In genomic region chr13:67723848-67724479, GRCm38 (mm10) we compare ENCODE assay signal across 7 mouse cellular contexts. TPM values are rescaled to one million over a fixed set of nuclear protein-coding genes. Genes with fewer than 3 reads are reported as not detected.
DNase-seq lines count a peak whose midpoint lies in the region; ATAC-seq and TF ChIP-seq lines count a peak whose summit lies in the region.

No protein-coding gene starts in this region.

- H3K9me3 ChIP-seq in embryonic facial prominence, embryonic 10.5 days = no peaks in the 10 kb centered on the region
- H3K9me3 ChIP-seq in intestine, postnatal 0 days (ENCODE audit: control insufficient read depth) = no peaks in the 10 kb centered on the region
- no peaks in the 10 kb centered on the region for H3K9me3 ChIP-seq in midbrain, embryonic 12.5 days

- H3K27me3 ChIP-seq in embryonic facial prominence, embryonic 10.5 days (replicated peaks; ENCODE audit: low read depth, poor library complexity, severe bottlenecking) = no peaks in the 10 kb centered on the region
- no peaks in the 10 kb centered on the region for H3K27me3 ChIP-seq in intestine, postnatal 0 days (replicated peaks; ENCODE audit: control insufficient read depth, insufficient read depth, low read length)
- H3K27me3 ChIP-seq in midbrain, embryonic 12.5 days = no peaks in the 10 kb centered on the region
- no peaks in the 10 kb centered on the region for H3K27me3 ChIP-seq in small intestine, adult 2 months (ENCODE audit: control insufficient read depth, insufficient read depth, low read length)

- peak overlapping the region; percentile 83 for H3K4me2 ChIP-seq in intestine, postnatal 0 days (replicated peaks; ENCODE audit: low read depth)
- peak overlapping the region; percentile 64 for H3K4me2 ChIP-seq in midbrain, embryonic 12.5 days (replicated peaks)

- no peaks in the 10 kb centered on the region for H3K36me3 ChIP-seq in embryonic facial prominence, embryonic 10.5 days (replicated peaks)
- H3K36me3 ChIP-seq in intestine, postnatal 0 days (ENCODE audit: control insufficient read depth, insufficient read depth) = no peaks in the 10 kb centered on the region
- no peaks in the 10 kb centered on the region for H3K36me3 ChIP-seq in midbrain, embryonic 12.5 days
- no peaks in the 10 kb centered on the region for H3K36me3 ChIP-seq in small intestine, adult 2 months (ENCODE audit: control insufficient read depth, insufficient read depth, low read length)

- 0 out of 2 replicates have a peak, but pooled peaks have one; percentile 20 for TF ChIP-seq POLR2A in small intestine, adult 2 months (IDR thresholded peaks at IDR 0.05; ENCODE audit: low read depth, low read length)

- H3K4me3 ChIP-seq in embryonic facial prominence, embryonic 10.5 days = peak overlapping the region; percentile 86
- H3K4me3 ChIP-seq in intestine, postnatal 0 days (ENCODE audit: low read depth, low read length) = peak overlapping the region; percentile 95
- H3K4me3 ChIP-seq in midbrain, embryonic 12.5 days = peak overlapping the region; percentile 83
- H3K4me3 ChIP-seq in small intestine, adult 2 months (ENCODE audit: low read depth, low read length) = peak overlapping the region; percentile 98

- peaks cover 12% of the 10 kb centered on the region for H3K4me1 ChIP-seq in embryonic facial prominence, embryonic 10.5 days
- no peaks in the 10 kb centered on the region for H3K4me1 ChIP-seq in intestine, postnatal 0 days (replicated peaks; ENCODE audit: control insufficient read depth, insufficient read depth, low read length)
- H3K4me1 ChIP-seq in midbrain, embryonic 12.5 days = peaks cover 7% of the 10 kb centered on the region
- peaks cover 2% of the 10 kb centered on the region; the same call in 1 of the 2 replicates for H3K4me1 ChIP-seq in small intestine, adult 2 months (ENCODE audit: control insufficient read depth, insufficient read depth, insufficient read length, low read length)

- ATAC-seq in intestine, postnatal 0 days = peak; percentile 92
- ATAC-seq in midbrain, embryonic 12.5 days (ENCODE audit: low FRiP score, low read depth) = peak; percentile 96

- intact Hi-C loops in left cerebral cortex, postnatal 4 days (cut with DNase I) = no loop called here

- WGBS in embryonic facial prominence, embryonic 10.5 days = under 1% methylated on average over 17 of the region's 17 CpGs
- under 1% methylated on average over 17 of the region's 17 CpGs for WGBS in intestine, postnatal 0 days
- WGBS in midbrain, embryonic 12.5 days = 0% methylated on average over 17 of the region's 17 CpGs
- under 1% methylated on average over 17 of the region's 17 CpGs for WGBS in small intestine, adult 2 months

- DNase-seq in adrenal gland, postnatal 10 days = peak; percentile 92
- peak; percentile 89 for DNase-seq in embryonic facial prominence, embryonic 10.5 days (ENCODE audit: low spot score)
- peak; percentile 46 for DNase-seq in gonadal fat pad, adult 2 months (ENCODE audit: low read depth)
- peak; percentile 86 for DNase-seq in left cerebral cortex, postnatal 4 days

- H3K9ac ChIP-seq in intestine, postnatal 0 days (ENCODE audit: low read depth, low read length) = peak overlapping the region; percentile 59
- H3K9ac ChIP-seq in midbrain, embryonic 12.5 days (replicated peaks) = peak overlapping the region; percentile 78

- peak; percentile 32 for TF ChIP-seq CTCF in intestine, postnatal 0 days (IDR thresholded peaks at IDR 0.05; ENCODE audit: low read depth)
- no peak for TF ChIP-seq CTCF in small intestine, adult 2 months (IDR thresholded peaks at IDR 0.05; ENCODE audit: extremely low read depth, insufficient read length, insufficient replicate concordance, low read depth, low read length)

- peak overlapping the region; percentile 89 for H3K27ac ChIP-seq in embryonic facial prominence, embryonic 10.5 days (replicated peaks)
- peak overlapping the region; percentile 62 for H3K27ac ChIP-seq in intestine, postnatal 0 days (ENCODE audit: low read depth, low read length)
- 0 out of 2 replicates have a peak overlapping the region, but pooled peaks have one; percentile 32 for H3K27ac ChIP-seq in midbrain, embryonic 12.5 days (replicated peaks)
- peak overlapping the region; percentile 23; the same call in 1 of the 2 replicates for H3K27ac ChIP-seq in small intestine, adult 2 months (ENCODE audit: insufficient read depth, low read depth, low read length)

RNA-seq across cellular contexts. Expression of gene Zfp65, which starts 5.0 kb away (rescaled TPM):
- total RNA-seq in adrenal gland, postnatal 10 days (2021) = 10 to 100 TPM in 1 of 2 experiments, 1 to 10 TPM in 1; 8.9 to 11.7 TPM
- 6.4 and 7.8 TPM in 2 replicates for polyA plus RNA-seq in embryonic facial prominence, embryonic 10.5 days (2016; fragmentation: Nextera tagmentation; extraction: Ambion mirVana)
- polyA plus RNA-seq in gonadal fat pad, adult 2 months (2012; rRNA removed) = 1.3 and 1.6 TPM in 2 replicates
- polyA plus RNA-seq in intestine, postnatal 0 days (2015; fragmentation: Nextera tagmentation; extraction: Ambion mirVana) = 1.9 TPM in 2 replicates
- total RNA-seq in left cerebral cortex, postnatal 4 days (2021) = 10 to 100 TPM; 20.6 TPM
- 8.0 and 11.2 TPM in 2 replicates for polyA plus RNA-seq in midbrain, embryonic 12.5 days (2016; fragmentation: Nextera tagmentation; extraction: Ambion mirVana)
- polyA plus RNA-seq in small intestine, adult 2 months (2012; rRNA removed) = 0.08 and 0.13 TPM in 2 replicates

RNA-seq across cellular contexts. Expression of gene Zfp85, which starts 31.1 kb away (rescaled TPM):
- total RNA-seq in adrenal gland, postnatal 10 days (2021) = 1 to 10 TPM; 3.6 to 6.4 TPM
- 4.2 and 4.9 TPM in 2 replicates for polyA plus RNA-seq in embryonic facial prominence, embryonic 10.5 days (2016; fragmentation: Nextera tagmentation; extraction: Ambion mirVana)
- polyA plus RNA-seq in gonadal fat pad, adult 2 months (2012; rRNA removed) = 0.69 and 0.96 TPM in 2 replicates
- 1.8 and 1.9 TPM in 2 replicates for polyA plus RNA-seq in intestine, postnatal 0 days (2015; fragmentation: Nextera tagmentation; extraction: Ambion mirVana)
- total RNA-seq in left cerebral cortex, postnatal 4 days (2021) = 1 to 10 TPM; 7.2 to 9.1 TPM
- polyA plus RNA-seq in midbrain, embryonic 12.5 days (2016; fragmentation: Nextera tagmentation; extraction: Ambion mirVana) = 7.0 and 7.3 TPM in 2 replicates
- 0.10 TPM in 1 of 2 replicates, not detected in the other for polyA plus RNA-seq in small intestine, adult 2 months (2012; rRNA removed)

RNA-seq across cellular contexts. Expression of gene Zfp738, which starts 37.1 kb away (rescaled TPM):
- 10 to 100 TPM in 1 of 2 experiments, 1 to 10 TPM in 1; 8.5 to 12.7 TPM for total RNA-seq in adrenal gland, postnatal 10 days (2021)
- 11.2 and 11.3 TPM in 2 replicates for polyA plus RNA-seq in embryonic facial prominence, embryonic 10.5 days (2016; fragmentation: Nextera tagmentation; extraction: Ambion mirVana)
- polyA plus RNA-seq in gonadal fat pad, adult 2 months (2012; rRNA removed) = 5.5 and 6.1 TPM in 2 replicates
- 3.9 and 4.6 TPM in 2 replicates for polyA plus RNA-seq in intestine, postnatal 0 days (2015; fragmentation: Nextera tagmentation; extraction: Ambion mirVana)
- total RNA-seq in left cerebral cortex, postnatal 4 days (2021) = 10 to 100 TPM; 21.5 to 25.0 TPM
- polyA plus RNA-seq in midbrain, embryonic 12.5 days (2016; fragmentation: Nextera tagmentation; extraction: Ambion mirVana) = 16.7 and 17.4 TPM in 2 replicates
- polyA plus RNA-seq in small intestine, adult 2 months (2012; rRNA removed) = 1.4 and 2.2 TPM in 2 replicates

RNA-seq across cellular contexts. Expression of gene Zfp493, which starts 55.5 kb away (rescaled TPM):
- 1 to 10 TPM; 1.2 to 2.2 TPM for total RNA-seq in adrenal gland, postnatal 10 days (2021)
- 3.2 and 3.3 TPM in 2 replicates for polyA plus RNA-seq in embryonic facial prominence, embryonic 10.5 days (2016; fragmentation: Nextera tagmentation; extraction: Ambion mirVana)
- polyA plus RNA-seq in gonadal fat pad, adult 2 months (2012; rRNA removed) = 0.45 and 1.0 TPM in 2 replicates
- polyA plus RNA-seq in intestine, postnatal 0 days (2015; fragmentation: Nextera tagmentation; extraction: Ambion mirVana) = 0.50 and 0.70 TPM in 2 replicates
- 1 to 10 TPM; 3.2 to 4.9 TPM for total RNA-seq in left cerebral cortex, postnatal 4 days (2021)
- 2.7 and 3.8 TPM in 2 replicates for polyA plus RNA-seq in midbrain, embryonic 12.5 days (2016; fragmentation: Nextera tagmentation; extraction: Ambion mirVana)
- polyA plus RNA-seq in small intestine, adult 2 months (2012; rRNA removed) = 0.22 and 0.28 TPM in 2 replicates

Comparison
In these comparisons a context has a peak if more than half of its experiments do, and no peak if none do; other contexts are left out.
1. Peak in every context shown above with its lines: DNase-seq, ATAC-seq, H3K4me3 ChIP-seq and H3K27ac ChIP-seq.
2. H3K27ac ChIP-seq: peak in every context shown above with its lines; median percentile 89 in embryonic facial prominence, embryonic 10.5 days; 62 in intestine, postnatal 0 days; 32 in midbrain, embryonic 12.5 days; 23 in small intestine, adult 2 months.